Mouse (Mus musculus) forebrain, embryonic 14.5 days (tissue): Measurements from ENCODE around the gene Cetn4. TPM values are rescaled to one million over a fixed set of nuclear protein-coding genes. Genes with fewer than 3 reads are reported as not detected.

Experiments
- ATAC-seq: fragments of 200-750 bp; cut with Nextera tagmentation; 2 replicates; pipeline ENCODE4 v1.8.0; 2017; ENCODE audit warnings: mild to moderate bottlenecking, moderate library complexity
- DNase-seq: peaks from one replicate; pipeline ENCODE4 v3.0.0-alpha.2; 2015; ENCODE audit warnings: low spot score
- H3K27ac ChIP-seq: fragments of 300-500 bp; sonication (generic); 2 replicates; pipeline ENCODE4 v1.5.1; 2014; ENCODE audit warnings: low read depth, mild to moderate bottlenecking, control low read depth, low read length, moderate library complexity
- H3K27me3 ChIP-seq: fragments of 300-500 bp; sonication (generic); replicated peaks from 2 replicates; pipeline ENCODE4 v1.6.1; 2014; ENCODE audit warnings: low read length, control low read depth, mixed read lengths; ENCODE audit not compliant: control insufficient read depth, insufficient read depth
- H3K36me3 ChIP-seq: fragments of 300-500 bp; sonication (generic); 2 replicates; pipeline ENCODE4 v1.6.1; 2014; ENCODE audit warnings: low read length, control low read depth; ENCODE audit not compliant: control insufficient read depth, insufficient read depth
- H3K4me1 ChIP-seq: fragments of 300-500 bp; sonication (generic); 2 replicates; pipeline ENCODE4 v1.6.1; 2014; ENCODE audit warnings: antibody characterized with exemption, low read length, control low read depth; ENCODE audit not compliant: control insufficient read depth, insufficient read depth
- H3K4me2 ChIP-seq: fragments of 300-500 bp; sonication (generic); 2 replicates; pipeline ENCODE4 v1.6.1; 2014; ENCODE audit warnings: mild to moderate bottlenecking, control low read depth, low read length
- H3K4me3 ChIP-seq: fragments of 300-500 bp; sonication (generic); 2 replicates; pipeline ENCODE4 v1.5.1; 2014; ENCODE audit warnings: low read depth, low read length, control low read depth
- H3K9ac ChIP-seq: fragments of 300-500 bp; sonication (generic); 2 replicates; pipeline ENCODE4 v1.6.1; 2014; ENCODE audit warnings: mild to moderate bottlenecking, low read length, control low read depth, moderate library complexity
- H3K9me3 ChIP-seq: fragments of 300-500 bp; sonication (generic); replicated peaks from 2 replicates; pipeline ENCODE4 v1.6.1; 2016; ENCODE audit warnings: low read length, control low read depth, mixed read lengths; ENCODE audit not compliant: control insufficient read depth
- WGBS: fragments of 180-500 bp; shearing (Covaris S2); extraction: QIAGEN DNeasy Blood & Tissue Kit; methylation state at CpG from one replicate; pipeline ENCODE4 v1.1.7; 2014; 5-methylcytosine and 5-hydroxymethylcytosine counted together
- polyA plus RNA-seq: library from polyadenylated mRNA; unstranded; fragments of >200 nt; fragmentation: Nextera tagmentation; extraction: Ambion mirVana; gene quantifications from 2 replicates; pipeline ENCODE4 v1.2.1, GENCODE M21; 2014

The Cetn4 gene
- polyA plus RNA-seq, 1 experiment from 2014 or later = 1.6 TPM

DNA sequence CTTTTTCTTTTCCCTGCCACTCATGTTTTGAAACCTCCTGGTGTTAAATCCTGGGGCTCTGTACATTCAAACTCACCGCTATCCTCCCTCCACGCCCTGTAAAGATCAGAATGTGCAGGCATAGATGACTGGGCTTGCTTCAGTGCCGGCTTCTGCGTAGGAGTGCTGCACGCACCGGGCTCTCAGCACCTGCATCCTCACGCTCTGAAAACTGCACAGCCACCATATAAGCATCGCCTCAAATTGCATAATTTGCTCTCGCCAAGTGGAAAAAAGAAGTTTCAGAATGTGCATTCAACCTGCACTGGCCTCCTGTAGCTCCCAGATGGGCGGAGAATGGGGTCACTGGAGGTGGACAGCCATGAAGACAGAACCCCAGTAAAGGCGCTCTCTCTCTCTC, 44.2 kb downstream of the Cetn4 start:
- DNase-seq = no peak
- no peaks in the 10 kb centered on the region for H3K36me3 ChIP-seq
- no peak for ATAC-seq
- no peak overlapping the region for H3K4me3 ChIP-seq
- no peaks in the 10 kb centered on the region for H3K9me3 ChIP-seq
- no peak overlapping the region for H3K27ac ChIP-seq
- H3K9ac ChIP-seq = no peak overlapping the region
- WGBS = 80% methylated on average over 11 of the region's 11 CpGs
- no peak overlapping the region for H3K4me2 ChIP-seq
- H3K4me1 ChIP-seq = no peaks in the 10 kb centered on the region
- no peaks in the 10 kb centered on the region for H3K27me3 ChIP-seq

DNA sequence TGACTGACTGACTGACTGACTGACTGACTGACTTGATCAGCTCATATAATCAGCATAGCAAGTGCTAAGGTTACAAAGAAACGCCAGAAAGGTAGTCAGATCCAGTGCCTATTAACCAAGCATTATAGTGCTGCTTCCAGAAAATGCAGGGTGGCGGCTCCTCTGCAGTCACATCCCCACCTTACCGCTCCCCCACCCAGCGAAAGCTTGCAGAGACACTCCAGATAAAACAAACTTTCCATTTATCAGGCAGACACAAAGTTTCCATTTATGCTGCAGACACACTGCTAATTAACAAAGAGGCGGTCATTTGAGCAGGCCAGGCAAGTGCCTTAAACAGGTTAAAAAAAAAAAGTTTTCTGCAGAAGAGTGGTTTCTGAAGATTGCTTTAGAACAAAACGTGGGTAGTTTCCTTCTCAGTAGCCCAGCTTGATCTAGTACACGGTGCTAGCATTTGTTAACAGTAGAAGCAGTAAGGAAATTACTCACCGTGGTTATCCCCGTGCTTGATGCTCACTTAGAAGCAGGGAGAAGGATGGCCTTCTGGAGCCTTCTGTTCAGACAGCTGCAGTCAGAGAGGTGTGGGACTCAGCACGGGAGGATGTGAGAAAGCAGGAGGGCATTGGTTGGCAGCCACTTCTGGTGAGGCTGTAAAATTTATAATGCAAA, 53.0 kb downstream of the Cetn4 start:
- H3K27ac ChIP-seq = no peak overlapping the region
- DNase-seq (peak; percentile 27), ATAC-seq (peak; percentile 61; the same call in 1 of the 2 replicates)

GRCm38 (mm10) chr3:37257776-37258175, 54.7 kb downstream of the Cetn4 start:
- Histone ChIP-seq H3K27me3 (no peaks in the 10 kb centered on the region), H3K4me2 (no peak overlapping the region), H3K9me3 (no peaks in the 10 kb centered on the region), H3K4me1 (no peaks in the 10 kb centered on the region), H3K27ac (no peak overlapping the region), H3K9ac (no peak overlapping the region), H3K36me3 (no peaks in the 10 kb centered on the region), H3K4me3 (no peak overlapping the region)
- WGBS = 88% methylated on average over 15 of the region's 15 CpGs
- no peak for DNase-seq
- no peak for ATAC-seq

More for the DNA sequence above, 53.0 kb downstream of the Cetn4 start:
- Histone ChIP-seq H3K4me1 (no peaks in the 10 kb centered on the region), H3K4me3 (no peak overlapping the region), H3K4me2 (no peak overlapping the region), H3K36me3 (no peaks in the 10 kb centered on the region), H3K9ac (no peak overlapping the region), H3K27me3 (no peaks in the 10 kb centered on the region), H3K9me3 (no peaks in the 10 kb centered on the region)
- 60% methylated on average over 10 of the region's 10 CpGs for WGBS

Other genes with a start within 250 kb of the Cetn4 start
- 0.11 and 0.43 TPM in 2 replicates for gene Adad1, start 249.2 kb downstream of the Cetn4 start, polyA plus RNA-seq
- gene Il2, start 186.7 kb downstream of the Cetn4 start, polyA plus RNA-seq = 0.58 TPM in 2 replicates
- gene Il21, start 80.1 kb downstream of the Cetn4 start, polyA plus RNA-seq = not detected in 2 replicates
- 5.9 and 6.8 TPM in 2 replicates for gene Bbs12, start 154 bp downstream of the Cetn4 start, polyA plus RNA-seq
- 0.36 and 0.52 TPM in 2 replicates for gene Fgf2, start 35.6 kb upstream of the Cetn4 start, polyA plus RNA-seq
- gene Spata5, start 107.2 kb upstream of the Cetn4 start, polyA plus RNA-seq = 37.0 and 38.5 TPM in 2 replicates
- 6.3 and 6.6 TPM in 2 replicates for gene Nudt6, start 107.5 kb upstream of the Cetn4 start, polyA plus RNA-seq